19 mouse cellular contexts compared by ENCODE assay signal in genomic region chr13:33951308-33952074, GRCm38 (mm10). TPM values are rescaled to one million over a fixed set of nuclear protein-coding genes. Genes with fewer than 3 reads are reported as not detected.
DNase-seq lines count a peak whose midpoint lies in the region; ATAC-seq and TF ChIP-seq lines count a peak whose summit lies in the region.
"Had no signal": no experiment of that assay in that cellular context is flagged by ENCODE, and none has a peak within 500 bp of the region (broad histone marks: within the 10 kb centered on the region; RNA-seq: fewer than 3 reads in every experiment).

No protein-coding gene starts in this region.

- TF ChIP-seq CTCF in layer of hippocampus, adult 2 months (conservative IDR thresholded peaks at IDR 0.05): no peak

- no peaks in the 10 kb centered on the region for H3K36me3 ChIP-seq in macrophage (ENCODE audit: inconsistent target)
- H3K36me3 ChIP-seq: hindbrain, embryonic 12.5 days; liver, embryonic 12.5 days had no signal

- WGBS in macrophage (ENCODE audit: missing documents): 98% methylated on average over 4 of the region's 4 CpGs

- H3K27ac ChIP-seq in macrophage: peak overlapping the region; percentile 82
- no peak overlapping the region for H3K27ac ChIP-seq in layer of hippocampus, adult 2 months
- H3K27ac ChIP-seq: hindbrain, embryonic 12.5 days; liver, embryonic 12.5 days had no signal

- H3K79me2 ChIP-seq in macrophage (ENCODE audit: inconsistent target): no peaks in the 10 kb centered on the region

- no peak for ATAC-seq in CD4-positive, CD25-positive, alpha-beta regulatory T cell, adult 4 months
- ATAC-seq: forebrain, postnatal 0 days; intestine, embryonic 16.5 days; liver, embryonic 12.5 days had no signal

- DNase-seq in 3134 (ENCODE audit: extremely low read depth, insufficient read length, low spot score) (peak; percentile 76), 416B (ENCODE audit: low read depth) (peak; percentile 76)
- peak; percentile 83 for DNase-seq in adrenal gland, adult 8-10 months
- no peak for DNase-seq in embryo, embryonic 9.5 days (ENCODE audit: extremely low spot score)
- DNase-seq in layer of hippocampus, adult 2 months (ENCODE audit: low spot score in 2 of 2): no peak
- DNase-seq: cerebellum, adult 9-11 months; forebrain, postnatal 0 days; heart, postnatal 10 days; kidney, postnatal 10 days; lung, embryonic 14.5 days; midbrain, embryonic 14.5 days; retina, postnatal 1 day; spleen, adult 18-20 months had no signal

- no peak overlapping the region for H3K4me3 ChIP-seq in macrophage (ENCODE audit: inconsistent target)
- no peak overlapping the region for H3K4me3 ChIP-seq in layer of hippocampus, adult 2 months
- H3K4me3 ChIP-seq: hindbrain, embryonic 12.5 days; liver, embryonic 12.5 days had no signal

RNA-seq across cellular contexts. Expression of gene Nqo2, which starts 13.0 kb away (rescaled TPM):
- total RNA-seq in adrenal gland, adult 8-10 months (2022): 10 to 100 TPM; 38.0 to 67.6 (median 52.9) TPM
- 10 to 100 TPM in 15 of 26 experiments, 1 to 10 TPM in 11; 2.1 to 36.1 (median 11.8) TPM for total RNA-seq in macrophage (2018; cell fraction: chromatin; rRNA removed)
- 10 to 100 TPM; 31.0 to 57.5 (median 36.6) TPM for total RNA-seq in macrophage (2018; cell fraction: cytosol; rRNA removed)
- total RNA-seq in macrophage (2018; cell fraction: nucleus; rRNA removed): 10 to 100 TPM in 23 of 26 experiments, 1 to 10 TPM in 3; 6.5 to 51.2 (median 16.8) TPM
- polyA plus RNA-seq in macrophage (2018): 31.7 to 46.3 TPM (median 42.0 TPM) in 3 replicates
- polyA plus RNA-seq in CD4-positive, CD25-positive, alpha-beta regulatory T cell, adult 4 months (2017; shearing (Covaris generic)): 1 to 10 TPM; 6.9 to 9.8 TPM
- 1 to 10 TPM; 7.5 to 9.1 TPM for total RNA-seq in layer of hippocampus, adult 2 months (2021)

RNA-seq across cellular contexts. Expression of gene Serpinb6c, which starts 46.0 kb away (rescaled TPM):
- total RNA-seq in adrenal gland, adult 8-10 months (2022): under 1 TPM in 3 of 4 experiments, not detected in 1; 0.38 to 0.91 (median 0.61) TPM
- not detected for total RNA-seq in macrophage (2018; cell fraction: chromatin; rRNA removed)
- total RNA-seq in macrophage (2018; cell fraction: cytosol; rRNA removed): not detected
- not detected for total RNA-seq in macrophage (2018; cell fraction: nucleus; rRNA removed)
- not detected in 3 replicates for polyA plus RNA-seq in macrophage (2018)
- polyA plus RNA-seq in CD4-positive, CD25-positive, alpha-beta regulatory T cell, adult 4 months (2017; shearing (Covaris generic)): under 1 TPM in 1 of 2 experiments, not detected in 1; 0.48 TPM
- under 1 TPM; 0.59 to 0.97 TPM for total RNA-seq in layer of hippocampus, adult 2 months (2021)
- polyA plus RNA-seq: liver, embryonic 12.5 days; lung, embryonic 14.5 days; stomach, embryonic 14.5 days had no signal

RNA-seq across cellular contexts. Expression of gene Ripk1, which starts 50.7 kb away (rescaled TPM):
- 10 to 100 TPM; 28.2 to 33.1 (median 31.6) TPM for total RNA-seq in adrenal gland, adult 8-10 months (2022)
- total RNA-seq in macrophage (2018; cell fraction: chromatin; rRNA removed): 100 to 1,000 TPM in 24 of 26 experiments, 10 to 100 TPM in 2; 97.1 to 196 (median 136) TPM
- 10 to 100 TPM; 47.4 to 84.8 (median 67.0) TPM for total RNA-seq in macrophage (2018; cell fraction: cytosol; rRNA removed)
- 100 to 1,000 TPM in 13 of 26 experiments, 10 to 100 TPM in 13; 75.8 to 197 (median 100) TPM for total RNA-seq in macrophage (2018; cell fraction: nucleus; rRNA removed)
- 61.5 to 114 TPM (median 61.6 TPM) in 3 replicates for polyA plus RNA-seq in macrophage (2018)
- polyA plus RNA-seq in CD4-positive, CD25-positive, alpha-beta regulatory T cell, adult 4 months (2017; shearing (Covaris generic)): 10 to 100 TPM; 10.4 to 18.0 TPM
- total RNA-seq in layer of hippocampus, adult 2 months (2021): 1 to 10 TPM; 6.9 to 7.3 TPM

RNA-seq across cellular contexts. Expression of gene Serpinb6a, which starts 51.1 kb away (rescaled TPM):
- total RNA-seq in adrenal gland, adult 8-10 months (2022): 100 to 1,000 TPM; 448 to 750 (median 575) TPM
- total RNA-seq in macrophage (2018; cell fraction: chromatin; rRNA removed): 100 to 1,000 TPM in 16 of 26 experiments, 10 to 100 TPM in 10; 61.3 to 344 (median 127) TPM
- total RNA-seq in macrophage (2018; cell fraction: cytosol; rRNA removed): 1,000 to 10,000 TPM in 6 of 26 experiments, 100 to 1,000 TPM in 20; 289 to 1,112 (median 609) TPM
- 100 to 1,000 TPM; 108 to 456 (median 182) TPM for total RNA-seq in macrophage (2018; cell fraction: nucleus; rRNA removed)
- polyA plus RNA-seq in macrophage (2018): 845 to 1,624 TPM (median 1,052 TPM) in 3 replicates
- 10 to 100 TPM; 30.8 to 36.8 TPM for polyA plus RNA-seq in CD4-positive, CD25-positive, alpha-beta regulatory T cell, adult 4 months (2017; shearing (Covaris generic))
- total RNA-seq in layer of hippocampus, adult 2 months (2021): 10 to 100 TPM; 44.5 to 46.0 TPM

Comparison
In these comparisons a context has a peak if more than half of its experiments do, and no peak if none do; other contexts are left out.
1. DNase-seq: peak in 3134 (single experiment), 416B (single experiment) and adrenal gland, adult 8-10 months (single experiment); none in embryo, embryonic 9.5 days (single experiment) and layer of hippocampus, adult 2 months (0 of 2).